Mouse (Mus musculus) layer of hippocampus, postnatal 10 days (tissue): ENCODE measurements at regions not wholly inside any gene's neighbourhood (a gene's known extent, or its start where the extent isn't known, plus 50 kb on each side); places are given as distances from the start of the nearest gene placed in this dataset.

Experiments used
- DNase-seq, 2 experiments: peaks; one replicate each; pipeline ENCODE4 v3.0.0; 2021; ENCODE audit warnings: low spot score in 2 of 2

- DNase-seq: no peak
Observed at GRCm38 (mm10) chr2:179325242-179325641, 117.0 kb upstream of the Cdh4 start.

- DNase-seq: no peak
Observed at GRCm38 (mm10) chr2:179332872-179333489, 109.2 kb upstream of the Cdh4 start.

- no peak for DNase-seq
Observed at GRCm38 (mm10) chr2:179333587-179333986, 108.6 kb upstream of the Cdh4 start.

- DNase-seq: peak in 1 of 2 experiments; percentile 13
Observed at GRCm38 (mm10) chr2:179336235-179336634, 106.0 kb upstream of the Cdh4 start.

- DNase-seq: no peak
Observed at GRCm38 (mm10) chr2:179352676-179353075, 89.6 kb upstream of the Cdh4 start.

GRCm38 (mm10) chr2:179354866-179355265 is 87.4 kb upstream of the Cdh4 start:
- peak; percentile 7 to 17 for DNase-seq

- DNase-seq: no peak
Observed at GRCm38 (mm10) chr2:179370882-179371546, 71.2 kb upstream of the Cdh4 start.

GRCm38 (mm10) chr2:179371553-179371952 is 70.7 kb upstream of the Cdh4 start:
- DNase-seq: peak in 1 of 2 experiments; percentile 22

GRCm38 (mm10) chr2:179379691-179380443 is 62.4 kb upstream of the Cdh4 start:
- no peak for DNase-seq

GRCm38 (mm10) chr2:179380444-179380705 is 61.9 kb upstream of the Cdh4 start:
- no peak for DNase-seq

- no peak for DNase-seq
Observed at GRCm38 (mm10) chr2:179381916-179382315, 60.3 kb upstream of the Cdh4 start.

GRCm38 (mm10) chr2:179382594-179382993 is 59.6 kb upstream of the Cdh4 start:
- DNase-seq: no peak

GRCm38 (mm10) chr2:179386871-179387270 is 55.4 kb upstream of the Cdh4 start:
- no peak for DNase-seq

- no peak for DNase-seq
Observed at GRCm38 (mm10) chr2:179390486-179390885, 51.7 kb upstream of the Cdh4 start.

GRCm38 (mm10) chr2:179390924-179391461 is 51.2 kb upstream of the Cdh4 start:
- DNase-seq: no peak
